Mouse (Mus musculus): ENCODE measurements around the gene Fam189a1. TPM values are rescaled to one million over a fixed set of nuclear protein-coding genes. Genes with fewer than 3 reads are reported as not detected.

Fam189a1 gene
- polyA plus RNA-seq, 1 experiment from 2014 or later, result 0.65 TPM

DNA sequence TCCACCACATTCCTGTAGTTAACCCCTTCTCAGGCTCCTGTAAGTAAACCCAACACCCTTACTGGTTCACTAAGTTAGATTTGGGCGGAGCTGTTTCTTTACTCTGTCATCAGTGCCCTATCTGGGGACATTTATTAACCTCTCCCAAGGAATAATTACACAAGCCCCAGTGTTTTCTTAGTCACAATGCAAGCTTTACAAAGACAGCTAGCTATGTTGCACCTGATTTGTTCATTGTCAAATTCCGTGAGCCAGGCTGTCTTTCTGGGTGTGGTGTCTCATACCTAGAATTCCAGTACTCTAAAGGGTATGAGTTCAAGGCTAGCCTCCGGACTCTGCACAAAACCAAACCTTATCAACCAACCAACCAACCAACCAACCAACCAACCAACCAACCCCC lies 250.9 kb downstream of the Fam189a1 start:
- 87% methylated on average over 3 of the region's 3 CpGs for whole genome bisulfite sequencing
- H3K27me3 ChIP-seq (ENCODE audit: control insufficient read depth, insufficient read depth, low read length), result no peaks in the 10 kb centered on the region
- no peaks in the 10 kb centered on the region for H3K4me1 ChIP-seq (ENCODE audit: control insufficient read depth, insufficient read depth, low read length)
- H3K4me3 ChIP-seq (ENCODE audit: low read length), result no peak overlapping the region
- no peak overlapping the region for H3K9ac ChIP-seq (ENCODE audit: low read depth, low read length)
- H3K4me2 ChIP-seq (replicated peaks; ENCODE audit: low read depth, low read length), result no peak overlapping the region
- ATAC-seq (ENCODE audit: low FRiP score, low TSS enrichment), result no peak
- 0 out of 2 replicates have a peak, but pooled peaks cover 2% of the 10 kb centered on the region for H3K9me3 ChIP-seq (ENCODE audit: control insufficient read depth, low read length)
- H3K36me3 ChIP-seq (ENCODE audit: control insufficient read depth, insufficient read depth, low read length), result no peaks in the 10 kb centered on the region
- H3K27ac ChIP-seq (ENCODE audit: low read depth, low read length), result no peak overlapping the region

GRCm38 (mm10) chr7:64900249-64900648 lies 256.1 kb downstream of the Fam189a1 start:
- no peak overlapping the region for H3K4me2 ChIP-seq (replicated peaks; ENCODE audit: low read depth, low read length)
- no peak overlapping the region for H3K27ac ChIP-seq (ENCODE audit: low read depth, low read length)
- H3K9ac ChIP-seq (ENCODE audit: low read depth, low read length), result no peak overlapping the region
- no peak overlapping the region for H3K4me3 ChIP-seq (ENCODE audit: low read length)
- WGBS, result 87% methylated on average over 2 of the region's 2 CpGs
- ATAC-seq (ENCODE audit: low FRiP score, low TSS enrichment), result no peak
- no peaks in the 10 kb centered on the region for H3K27me3 ChIP-seq (ENCODE audit: control insufficient read depth, insufficient read depth, low read length)
- no peaks in the 10 kb centered on the region for H3K36me3 ChIP-seq (ENCODE audit: control insufficient read depth, insufficient read depth, low read length)
- H3K9me3 ChIP-seq (ENCODE audit: control insufficient read depth, low read length), result no peaks in the 10 kb centered on the region
- no peaks in the 10 kb centered on the region for H3K4me1 ChIP-seq (ENCODE audit: control insufficient read depth, insufficient read depth, low read length)

GRCm38 (mm10) chr7:64896587-64896986 lies 259.8 kb downstream of the Fam189a1 start:
- no peak overlapping the region for H3K27ac ChIP-seq (ENCODE audit: low read depth, low read length)
- no peaks in the 10 kb centered on the region for H3K9me3 ChIP-seq (ENCODE audit: control insufficient read depth, low read length)
- no peaks in the 10 kb centered on the region for H3K4me1 ChIP-seq (ENCODE audit: control insufficient read depth, insufficient read depth, low read length)
- no peaks in the 10 kb centered on the region for H3K27me3 ChIP-seq (ENCODE audit: control insufficient read depth, insufficient read depth, low read length)
- H3K9ac ChIP-seq (ENCODE audit: low read depth, low read length), result no peak overlapping the region
- no peak overlapping the region for H3K4me3 ChIP-seq (ENCODE audit: low read length)
- no peaks in the 10 kb centered on the region for H3K36me3 ChIP-seq (ENCODE audit: control insufficient read depth, insufficient read depth, low read length)
- WGBS, result 93% methylated on average over 6 of the region's 6 CpGs
- H3K4me2 ChIP-seq (replicated peaks; ENCODE audit: low read depth, low read length), result no peak overlapping the region
- no peak for ATAC-seq (ENCODE audit: low FRiP score, low TSS enrichment)

GRCm38 (mm10) chr7:64895685-64896101 lies 260.7 kb downstream of the Fam189a1 start:
- Histone ChIP-seq H3K27ac (ENCODE audit: low read depth, low read length) (no peak overlapping the region), H3K4me1 (ENCODE audit: control insufficient read depth, insufficient read depth, low read length) (no peaks in the 10 kb centered on the region), H3K36me3 (ENCODE audit: control insufficient read depth, insufficient read depth, low read length) (no peaks in the 10 kb centered on the region), H3K9ac (ENCODE audit: low read depth, low read length) (no peak overlapping the region), H3K27me3 (ENCODE audit: control insufficient read depth, insufficient read depth, low read length) (no peaks in the 10 kb centered on the region), H3K9me3 (ENCODE audit: control insufficient read depth, low read length) (no peaks in the 10 kb centered on the region), H3K4me2 (replicated peaks; ENCODE audit: low read depth, low read length) (no peak overlapping the region), H3K4me3 (ENCODE audit: low read length) (no peak overlapping the region)
- WGBS, result 31% methylated on average over 5 of the region's 5 CpGs
- ATAC-seq (ENCODE audit: low FRiP score, low TSS enrichment), result peak; percentile 62; the same call in 1 of the 2 replicates

GRCm38 (mm10) chr7:64891139-64891538 lies 265.2 kb downstream of the Fam189a1 start:
- no peak overlapping the region for H3K4me3 ChIP-seq (ENCODE audit: low read length)
- no peak overlapping the region for H3K4me2 ChIP-seq (replicated peaks; ENCODE audit: low read depth, low read length)
- ATAC-seq (ENCODE audit: low FRiP score, low TSS enrichment), result no peak
- no peak overlapping the region for H3K27ac ChIP-seq (ENCODE audit: low read depth, low read length)
- H3K4me1 ChIP-seq (ENCODE audit: control insufficient read depth, insufficient read depth, low read length), result no peaks in the 10 kb centered on the region
- no peaks in the 10 kb centered on the region for H3K9me3 ChIP-seq (ENCODE audit: control insufficient read depth, low read length)
- no peak overlapping the region for H3K9ac ChIP-seq (ENCODE audit: low read depth, low read length)
- no peaks in the 10 kb centered on the region for H3K36me3 ChIP-seq (ENCODE audit: control insufficient read depth, insufficient read depth, low read length)
- 57% methylated on average over 3 of the region's 3 CpGs for WGBS
- H3K27me3 ChIP-seq (ENCODE audit: control insufficient read depth, insufficient read depth, low read length), result no peaks in the 10 kb centered on the region

DNA sequence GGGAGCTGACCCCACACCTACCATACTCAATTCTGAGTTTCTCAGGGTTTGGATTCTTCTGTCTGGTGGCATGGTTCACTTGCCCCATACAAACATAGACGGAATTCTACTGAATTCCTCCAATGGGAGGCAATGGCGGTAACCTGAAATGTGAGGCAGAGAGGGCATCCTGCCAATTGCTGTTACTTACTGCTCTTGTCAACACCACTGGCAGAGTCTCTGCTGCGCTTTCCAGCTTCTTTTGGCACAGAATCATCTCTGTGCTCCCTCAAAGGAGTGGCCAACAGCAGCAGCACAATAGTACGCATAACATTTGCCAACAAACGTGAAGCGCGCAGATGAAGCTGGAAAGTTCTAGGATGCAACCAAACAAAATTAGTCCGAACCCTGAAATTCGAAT lies 266.5 kb downstream of the Fam189a1 start:
- Histone ChIP-seq H3K9me3 (ENCODE audit: control insufficient read depth, low read length) (no peaks in the 10 kb centered on the region), H3K4me3 (ENCODE audit: low read length) (no peak overlapping the region), H3K9ac (ENCODE audit: low read depth, low read length) (no peak overlapping the region), H3K27ac (ENCODE audit: low read depth, low read length) (no peak overlapping the region), H3K36me3 (ENCODE audit: control insufficient read depth, insufficient read depth, low read length) (no peaks in the 10 kb centered on the region), H3K27me3 (ENCODE audit: control insufficient read depth, insufficient read depth, low read length) (no peaks in the 10 kb centered on the region), H3K4me1 (ENCODE audit: control insufficient read depth, insufficient read depth, low read length) (no peaks in the 10 kb centered on the region), H3K4me2 (replicated peaks; ENCODE audit: low read depth, low read length) (no peak overlapping the region)
- ATAC-seq (ENCODE audit: low FRiP score, low TSS enrichment), result no peak
- 86% methylated on average over 9 of the region's 9 CpGs for WGBS

DNA sequence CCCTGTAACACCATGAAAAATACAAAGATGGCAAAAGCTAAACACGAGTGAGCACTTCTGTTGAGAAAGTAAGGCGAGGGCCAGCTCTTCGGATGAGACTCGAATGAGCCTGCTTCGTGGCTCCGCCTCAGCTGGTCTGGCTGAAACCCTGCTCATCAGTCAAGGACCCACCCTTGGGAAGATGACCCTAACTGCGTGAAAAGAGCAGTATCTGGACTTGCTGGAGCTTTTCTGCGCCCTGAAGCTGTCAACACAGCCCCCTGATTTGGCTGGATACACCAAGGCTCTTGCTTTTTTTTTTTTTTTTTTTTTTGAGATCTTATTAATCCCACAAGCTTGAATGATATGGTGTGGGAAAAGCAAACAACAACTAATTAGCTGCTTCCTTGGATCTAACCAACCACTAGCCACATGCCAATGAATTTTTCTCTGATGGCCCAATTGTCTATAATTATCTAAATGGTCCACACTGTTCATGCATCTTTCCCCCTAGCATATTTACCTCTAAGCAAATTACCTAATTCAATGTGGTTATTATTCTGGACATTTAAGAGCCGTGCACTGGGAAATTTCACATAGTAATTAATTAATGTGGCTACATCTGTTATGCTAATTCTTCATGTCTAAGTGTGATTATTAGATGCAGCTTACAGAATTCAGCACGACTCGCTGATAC lies 272.0 kb downstream of the Fam189a1 start:
- Histone ChIP-seq H3K4me1 (ENCODE audit: control insufficient read depth, insufficient read depth, low read length) (no peaks in the 10 kb centered on the region), H3K27ac (ENCODE audit: low read depth, low read length) (no peak overlapping the region), H3K27me3 (ENCODE audit: control insufficient read depth, insufficient read depth, low read length) (no peaks in the 10 kb centered on the region), H3K9me3 (ENCODE audit: control insufficient read depth, low read length) (no peaks in the 10 kb centered on the region), H3K4me3 (ENCODE audit: low read length) (no peak overlapping the region), H3K36me3 (ENCODE audit: control insufficient read depth, insufficient read depth, low read length) (no peaks in the 10 kb centered on the region), H3K4me2 (replicated peaks; ENCODE audit: low read depth, low read length) (no peak overlapping the region), H3K9ac (ENCODE audit: low read depth, low read length) (no peak overlapping the region)
- no peak for ATAC-seq (ENCODE audit: low FRiP score, low TSS enrichment)
- 80% methylated on average over 11 of the region's 11 CpGs for WGBS

DNA sequence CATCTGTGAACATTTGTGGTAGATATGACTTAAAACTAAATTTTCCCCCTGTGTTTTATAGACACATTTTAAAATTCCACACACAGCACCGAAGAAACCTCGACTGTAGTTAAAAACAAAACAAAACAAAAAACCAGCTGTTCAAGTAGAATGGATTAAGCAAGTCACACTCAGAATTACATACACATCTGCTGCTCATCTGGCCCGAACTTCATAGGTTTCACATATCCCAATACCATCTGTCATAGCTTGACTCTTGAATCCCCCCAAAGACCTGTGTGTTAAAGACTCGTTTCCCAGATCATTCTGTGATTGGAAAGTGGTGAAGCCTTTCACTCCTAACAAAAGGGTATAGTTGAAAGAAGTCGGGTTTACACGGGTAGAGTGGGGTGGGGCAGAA lies 274.1 kb downstream of the Fam189a1 start:
- Histone ChIP-seq H3K9me3 (ENCODE audit: control insufficient read depth, low read length) (no peaks in the 10 kb centered on the region), H3K4me1 (ENCODE audit: control insufficient read depth, insufficient read depth, low read length) (no peaks in the 10 kb centered on the region), H3K27me3 (ENCODE audit: control insufficient read depth, insufficient read depth, low read length) (no peaks in the 10 kb centered on the region), H3K4me3 (ENCODE audit: low read length) (no peak overlapping the region), H3K36me3 (ENCODE audit: control insufficient read depth, insufficient read depth, low read length) (no peaks in the 10 kb centered on the region), H3K27ac (ENCODE audit: low read depth, low read length) (no peak overlapping the region), H3K4me2 (replicated peaks; ENCODE audit: low read depth, low read length) (no peak overlapping the region), H3K9ac (ENCODE audit: low read depth, low read length) (no peak overlapping the region)
- no peak for ATAC-seq (ENCODE audit: low FRiP score, low TSS enrichment)
- 76% methylated on average over 6 of the region's 6 CpGs for WGBS

GRCm38 (mm10) chr7:64881387-64881786 lies 275.0 kb downstream of the Fam189a1 start:
- H3K9ac ChIP-seq (ENCODE audit: low read depth, low read length), result no peak overlapping the region
- ATAC-seq (ENCODE audit: low FRiP score, low TSS enrichment), result no peak
- H3K27ac ChIP-seq (ENCODE audit: low read depth, low read length), result no peak overlapping the region
- no peaks in the 10 kb centered on the region for H3K36me3 ChIP-seq (ENCODE audit: control insufficient read depth, insufficient read depth, low read length)
- no peak overlapping the region for H3K4me3 ChIP-seq (ENCODE audit: low read length)
- WGBS, result 78% methylated on average over 7 of the region's 7 CpGs
- no peak overlapping the region for H3K4me2 ChIP-seq (replicated peaks; ENCODE audit: low read depth, low read length)
- H3K4me1 ChIP-seq (ENCODE audit: control insufficient read depth, insufficient read depth, low read length), result no peaks in the 10 kb centered on the region
- H3K9me3 ChIP-seq (ENCODE audit: control insufficient read depth, low read length), result no peaks in the 10 kb centered on the region
- no peaks in the 10 kb centered on the region for H3K27me3 ChIP-seq (ENCODE audit: control insufficient read depth, insufficient read depth, low read length)
